Mouse (Mus musculus): ENCODE data around the gene Tardbp.

DNA sequence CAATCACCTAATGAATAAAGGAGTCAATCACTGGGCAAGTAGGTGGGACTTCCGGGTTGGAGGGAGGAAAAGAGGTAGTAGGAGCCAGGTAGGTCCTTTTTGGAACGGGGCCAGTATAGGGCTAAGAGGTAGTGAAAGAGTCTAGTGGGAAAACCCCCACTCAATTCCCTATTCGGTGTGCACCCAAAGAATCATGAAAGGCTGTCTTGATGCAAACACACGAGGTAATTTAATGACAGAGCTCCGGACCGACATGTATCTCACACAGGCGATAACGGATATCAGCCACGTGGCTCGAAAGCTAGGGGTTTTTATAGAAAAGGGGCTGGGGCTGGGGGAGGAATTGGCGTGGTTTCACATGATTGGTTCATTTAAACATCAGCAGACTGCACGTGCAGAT lies 28.0 kb downstream of the Tardbp start:
- TF ChIP-seq CTCF (IDR thresholded peaks at IDR 0.05): no peak
- TF ChIP-seq EP300 (IDR thresholded peaks at IDR 0.05): no peak
